Comparison of ENCODE assay signal across 8 mouse cellular contexts in genomic region chr10:67548877-67549731, GRCm38 (mm10). TPM values are rescaled to one million over a fixed set of nuclear protein-coding genes. Genes with fewer than 3 reads are reported as not detected.
DNase-seq lines count a peak whose midpoint lies in the region; ATAC-seq and TF ChIP-seq lines count a peak whose summit lies in the region.

TSS of gene Ado (minus strand) at chr10:67548955.

- under 1% methylated on average over 70 of the region's 79 CpGs for WGBS in forebrain, embryonic 16.5 days
- under 1% methylated on average over 79 of the region's 79 CpGs for WGBS in lung, embryonic 14.5 days
- under 1% methylated on average over 79 of the region's 79 CpGs for WGBS in olfactory bulb, adult 2 months
- WGBS in thymus, adult 2 months: under 1% methylated on average over 79 of the region's 79 CpGs

- H3K9ac ChIP-seq in ES-E14 (ENCODE audit: insufficient read depth, low read depth, low read length, poor library complexity, severe bottlenecking): peak within 1 kb of the TSS; percentile 88
- peak within 1 kb of the TSS; percentile 88 for H3K9ac ChIP-seq in forebrain, embryonic 16.5 days (replicated peaks; ENCODE audit: low read depth, low read length)
- H3K9ac ChIP-seq in lung, embryonic 14.5 days: peak within 1 kb of the TSS; percentile 88

- H3K4me2 ChIP-seq in forebrain, embryonic 16.5 days (ENCODE audit: low read length): peak within 1 kb of the TSS; percentile 94
- peak within 1 kb of the TSS; percentile 71 for H3K4me2 ChIP-seq in lung, embryonic 14.5 days

- peak within 1 kb of the TSS; percentile 82 to 97 for H3K4me3 ChIP-seq in ES-E14 (ENCODE audit: insufficient read depth in 1 of 2, low read depth in 1 of 2, low read length in 2 of 2, poor library complexity in 1 of 2, severe bottlenecking in 1 of 2)
- peak within 1 kb of the TSS; percentile 92 for H3K4me3 ChIP-seq in forebrain, embryonic 16.5 days (replicated peaks; ENCODE audit: low read length)
- H3K4me3 ChIP-seq in layer of hippocampus, adult 2 months: peak within 1 kb of the TSS; percentile 67
- H3K4me3 ChIP-seq in lung, embryonic 14.5 days (ENCODE audit: low read depth, low read length): peak within 1 kb of the TSS; percentile 83
- H3K4me3 ChIP-seq in olfactory bulb, adult 2 months (ENCODE audit: insufficient read depth, low read depth, low read length): peak within 1 kb of the TSS; percentile 62
- H3K4me3 ChIP-seq in thymus, adult 2 months (ENCODE audit: control insufficient read depth, insufficient read depth, low read length): peak within 1 kb of the TSS; percentile 62

- TF ChIP-seq POLR2A in olfactory bulb, adult 2 months (IDR thresholded peaks at IDR 0.05; ENCODE audit: insufficient read depth, low read depth, low read length): peak; percentile 52
- peak; percentile 62 for TF ChIP-seq POLR2A in thymus, adult 2 months (IDR thresholded peaks at IDR 0.05; ENCODE audit: control insufficient read depth, extremely low read depth, insufficient read depth, low read length, poor library complexity)

- intact Hi-C loops in heart, postnatal 36 days (cut with DNase I): loop anchor here (5.0 to 10.0 kb wide), 2 partner anchors 153 to 726 kb away; partner anchors contain the start of gene Arid5b

- no peaks in the 10 kb centered on the region for H3K9me3 ChIP-seq in ES-E14 (ENCODE audit: control insufficient read depth, insufficient read depth, low read depth, low read length)
- no peaks in the 10 kb centered on the region for H3K9me3 ChIP-seq in forebrain, embryonic 16.5 days (ENCODE audit: control insufficient read depth, low read length)
- no peaks in the 10 kb centered on the region for H3K9me3 ChIP-seq in lung, embryonic 14.5 days (ENCODE audit: low read depth, low read length)

- peak; percentile 47 for TF ChIP-seq CTCF in layer of hippocampus, adult 2 months (conservative IDR thresholded peaks at IDR 0.05)
- peak; percentile 49 for TF ChIP-seq CTCF in lung, embryonic 14.5 days (IDR thresholded peaks at IDR 0.05; ENCODE audit: low read depth)
- TF ChIP-seq CTCF in olfactory bulb, adult 2 months (IDR thresholded peaks at IDR 0.05; ENCODE audit: insufficient read depth, low read depth, low read length): 0 out of 2 replicates have a peak, but pooled peaks have one; percentile 23
- peak; percentile 80 for TF ChIP-seq CTCF in thymus, adult 2 months (IDR thresholded peaks at IDR 0.05; ENCODE audit: borderline replicate concordance, control insufficient read depth, extremely low read depth, insufficient read depth, low read length, poor library complexity)

- peak; percentile 99 for ATAC-seq in forebrain, embryonic 16.5 days
- ATAC-seq in lung, embryonic 14.5 days (ENCODE audit: insufficient read depth): peak; percentile 93

- peak within 1 kb of the TSS; percentile 46 for H3K27ac ChIP-seq in ES-E14 (ENCODE audit: insufficient read depth, low read depth, low read length, poor library complexity, severe bottlenecking)
- peak within 1 kb of the TSS; percentile 90 for H3K27ac ChIP-seq in forebrain, embryonic 16.5 days (ENCODE audit: low read length)
- peak within 1 kb of the TSS; percentile 95 for H3K27ac ChIP-seq in layer of hippocampus, adult 2 months
- H3K27ac ChIP-seq in lung, embryonic 14.5 days (ENCODE audit: low read depth): peak within 1 kb of the TSS; percentile 90
- H3K27ac ChIP-seq in olfactory bulb, adult 2 months (ENCODE audit: insufficient read depth, low read depth, low read length): peak within 1 kb of the TSS; percentile 95
- peak within 1 kb of the TSS; percentile 70 for H3K27ac ChIP-seq in thymus, adult 2 months (ENCODE audit: control insufficient read depth, insufficient read depth, low read length)

- peaks cover 8% of the 10 kb centered on the region; the same call in 1 of the 2 replicates for H3K36me3 ChIP-seq in ES-E14 (ENCODE audit: control insufficient read depth, insufficient read depth, low read length, poor library complexity, severe bottlenecking)
- H3K36me3 ChIP-seq in forebrain, embryonic 16.5 days (ENCODE audit: control insufficient read depth, insufficient read depth): 0 out of 2 replicates have a peak, but pooled peaks cover 2% of the 10 kb centered on the region
- peaks cover 3% of the 10 kb centered on the region; the same call in 1 of the 2 replicates for H3K36me3 ChIP-seq in lung, embryonic 14.5 days (ENCODE audit: insufficient read depth)
- H3K36me3 ChIP-seq in thymus, adult 2 months (ENCODE audit: control insufficient read depth, insufficient read depth, low read length): no peaks in the 10 kb centered on the region

- DNase-seq in ES-E14 (ENCODE audit: low read depth, low spot score): peak; percentile 78
- DNase-seq in cerebellum, adult 11-12 months: peak; percentile 96
- DNase-seq in heart, postnatal 36 days: peak; percentile 88 to 94
- DNase-seq in layer of hippocampus, adult 2 months (ENCODE audit: low spot score in 2 of 2): peak; percentile 94
- DNase-seq in lung, embryonic 14.5 days: peak; percentile 93
- DNase-seq in thymus, adult 2 months: peak; percentile 82

- in situ Hi-C loops in ES-E14 (cut with MboI; ENCODE audit: low sequenced_read_pairs in 2 of 2, unreplicated experiment in 2 of 2): no loop called here

- H3K27me3 ChIP-seq in forebrain, embryonic 16.5 days (replicated peaks; ENCODE audit: control insufficient read depth, insufficient read depth, low read length): peaks cover 41% of the 10 kb centered on the region
- H3K27me3 ChIP-seq in lung, embryonic 14.5 days (ENCODE audit: insufficient read depth, low read length): no peaks in the 10 kb centered on the region
- H3K27me3 ChIP-seq in thymus, adult 2 months (ENCODE audit: control insufficient read depth, insufficient read depth, low read length): no peaks in the 10 kb centered on the region

- peaks cover 0 to 7% of the 10 kb centered on the region in 2 experiments; a peak in 2 of 4 replicates for H3K4me1 ChIP-seq in ES-E14 (ENCODE audit: control insufficient read depth in 2 of 2, insufficient read depth in 2 of 2, low read length in 2 of 2, poor library complexity in 1 of 2)
- peaks cover 27% of the 10 kb centered on the region for H3K4me1 ChIP-seq in forebrain, embryonic 16.5 days (replicated peaks; ENCODE audit: control insufficient read depth, insufficient read depth, low read length)
- peaks cover 9% of the 10 kb centered on the region for H3K4me1 ChIP-seq in lung, embryonic 14.5 days (ENCODE audit: insufficient read depth)
- H3K4me1 ChIP-seq in olfactory bulb, adult 2 months (ENCODE audit: control insufficient read depth, insufficient read depth, low read length): peaks cover 10% of the 10 kb centered on the region
- H3K4me1 ChIP-seq in thymus, adult 2 months (replicated peaks; ENCODE audit: control insufficient read depth, insufficient read depth, low read length): peaks cover 12% of the 10 kb centered on the region

TF ChIP-seq in ES-E14, 5 proteins besides CTCF, POLR2A, EP300 and RAD21:
- TF ChIP-seq HCFC1 (IDR thresholded peaks at IDR 0.05; ENCODE audit: borderline replicate concordance, insufficient read depth, low read length) (peak; percentile 94), ZNF384 (IDR thresholded peaks at IDR 0.05; ENCODE audit: low read depth, low read length) (peak; percentile 83), MAFK (IDR thresholded peaks at IDR 0.05; ENCODE audit: insufficient read depth, low read depth, low read length) (no peak)

RNA-seq across cellular contexts. Expression of gene Ado, which starts in this region (rescaled TPM):
- 19.8 and 23.4 TPM in 2 replicates for total RNA-seq in ES-E14 (2012; rRNA removed)
- polyA plus RNA-seq in forebrain, embryonic 16.5 days (2015; fragmentation: Nextera tagmentation; extraction: Ambion mirVana): 76.3 and 88.1 TPM in 2 replicates
- total RNA-seq in heart, postnatal 36 days (2021): 10 to 100 TPM; 16.4 to 16.6 TPM
- 10 to 100 TPM; 32.9 to 34.1 TPM for total RNA-seq in layer of hippocampus, adult 2 months (2021)
- polyA plus RNA-seq in lung, embryonic 14.5 days (2014; fragmentation: Nextera tagmentation; extraction: Ambion mirVana): 69.9 and 73.0 TPM in 2 replicates
- polyA plus RNA-seq in olfactory bulb, adult 2 months (2012; ENCODE audit: insufficient read depth, insufficient read length, low replicate concordance, missing spikeins): not detected in 2 replicates
- 20.7 and 25.0 TPM in 2 replicates for polyA plus RNA-seq in thymus, adult 2 months (2012; rRNA removed)

Comparison
In these comparisons a context has a peak if more than half of its experiments do, and no peak if none do; other contexts are left out.
1. Peak in every context shown above with its lines: DNase-seq, ATAC-seq, H3K4me3 ChIP-seq and H3K27ac ChIP-seq.
2. CTCF ChIP-seq: peak in every context shown above with its lines; median percentile 80 in thymus, adult 2 months; 49 in lung, embryonic 14.5 days; 47 in layer of hippocampus, adult 2 months; 23 in olfactory bulb, adult 2 months.